Mouse (Mus musculus) adipocyte (in vitro differentiated cells): ENCODE results near the gene Taf3.
A peak's percentile ranks its signal among the peaks of the same experiment; 100 is the strongest.

Experiments
- DNase-seq: peaks from one replicate; pipeline ENCODE4 v3.0.0-alpha.2; 2016; ENCODE audit warnings: low spot score

Gene Taf3

DNA sequence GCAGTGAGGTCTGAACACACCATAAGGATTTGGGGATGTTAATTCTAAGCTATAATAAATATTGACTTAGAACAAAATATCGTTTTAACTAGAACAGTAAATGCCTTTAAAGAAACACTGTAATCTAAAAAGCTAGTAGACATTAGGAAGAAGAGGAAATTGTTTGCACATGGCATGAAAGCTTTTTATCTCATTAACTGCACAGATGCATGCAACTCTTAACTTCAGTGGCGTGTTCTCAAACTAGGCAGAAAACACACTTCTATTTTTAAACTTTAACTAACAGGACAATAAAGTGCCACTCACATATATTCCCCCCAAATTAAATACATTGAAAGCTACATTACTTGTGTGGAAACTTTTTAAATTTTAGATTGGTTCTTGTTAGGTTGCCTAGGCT lies 91.8 kb downstream of the Taf3 start:
- no peak for DNase-seq

GRCm38 (mm10) chr2:9955576-9956535 lies 92.5 kb downstream of the Taf3 start:
- DNase-seq, result peak; percentile 10

- DNase-seq, result no peak
These were observed 101.7 kb downstream of the Taf3 start for GRCm38 (mm10) chr2:9946739-9947138.

DNA sequence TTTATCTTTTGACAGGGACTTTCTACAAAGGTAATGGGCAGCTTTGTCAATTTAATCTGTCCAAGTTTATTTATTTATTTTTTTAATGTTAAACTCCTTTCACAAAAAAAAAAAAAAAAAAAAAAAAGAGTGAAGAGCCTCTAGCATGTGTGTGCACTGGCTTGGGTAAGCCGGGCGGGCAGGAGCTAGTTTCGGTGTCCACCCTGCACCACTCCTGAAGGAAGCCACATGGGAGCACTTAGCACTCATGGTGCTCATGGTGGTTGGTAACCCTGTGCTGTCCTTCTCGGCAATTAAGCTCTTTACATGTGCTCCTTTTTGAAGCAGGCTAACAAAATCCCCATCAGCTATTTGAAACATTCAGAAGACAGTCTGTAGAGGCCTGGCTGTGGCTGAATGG lies 102.8 kb downstream of the Taf3 start:
- no peak for DNase-seq

GRCm38 (mm10) chr2:9943011-9943410 lies 105.4 kb downstream of the Taf3 start:
- DNase-seq, result no peak

DNA sequence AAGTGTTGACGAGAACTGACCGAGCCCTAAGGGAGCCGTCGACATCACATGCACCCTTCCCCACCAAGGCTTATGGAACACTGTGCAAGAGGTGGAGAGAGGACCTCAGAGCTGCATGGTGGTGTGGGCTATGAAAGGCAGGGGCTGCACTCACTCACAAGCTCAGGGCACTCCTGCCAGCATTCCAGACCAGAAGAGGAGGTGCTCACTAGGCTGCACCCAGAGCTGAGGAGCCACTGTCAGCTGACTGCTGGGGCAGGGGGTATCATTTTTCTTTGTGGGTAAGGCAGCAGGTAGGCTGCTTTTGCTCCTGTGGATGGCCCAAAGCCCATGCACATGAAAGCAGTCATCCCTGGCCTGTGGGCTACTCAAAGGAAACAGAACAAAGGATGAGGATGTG lies 109.1 kb downstream of the Taf3 start:
- DNase-seq, result no peak

- no peak for DNase-seq
These were observed 112.4 kb downstream of the Taf3 start for GRCm38 (mm10) chr2:9935965-9936364.

DNA sequence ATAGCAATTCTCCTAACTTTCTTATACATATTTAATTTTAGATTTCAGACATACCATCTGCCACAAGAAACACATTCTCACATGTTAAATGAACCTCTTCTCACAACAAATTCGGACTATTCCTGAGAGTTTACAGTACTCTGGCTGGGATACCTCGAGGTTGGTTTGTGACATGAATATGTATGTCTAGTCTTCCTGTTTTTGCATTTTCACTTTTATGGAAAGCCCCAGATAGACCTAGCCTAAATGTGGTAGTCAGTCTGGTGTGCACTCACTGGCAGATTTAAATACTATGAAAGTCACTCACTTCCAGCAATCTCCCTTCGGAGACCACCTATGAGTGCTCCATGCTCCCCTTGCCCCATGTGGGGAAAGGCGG lies 121.5 kb downstream of the Taf3 start:
- DNase-seq, result no peak

GRCm38 (mm10) chr2:9926194-9926904 lies 122.0 kb downstream of the Taf3 start:
- DNase-seq, result no peak

DNA sequence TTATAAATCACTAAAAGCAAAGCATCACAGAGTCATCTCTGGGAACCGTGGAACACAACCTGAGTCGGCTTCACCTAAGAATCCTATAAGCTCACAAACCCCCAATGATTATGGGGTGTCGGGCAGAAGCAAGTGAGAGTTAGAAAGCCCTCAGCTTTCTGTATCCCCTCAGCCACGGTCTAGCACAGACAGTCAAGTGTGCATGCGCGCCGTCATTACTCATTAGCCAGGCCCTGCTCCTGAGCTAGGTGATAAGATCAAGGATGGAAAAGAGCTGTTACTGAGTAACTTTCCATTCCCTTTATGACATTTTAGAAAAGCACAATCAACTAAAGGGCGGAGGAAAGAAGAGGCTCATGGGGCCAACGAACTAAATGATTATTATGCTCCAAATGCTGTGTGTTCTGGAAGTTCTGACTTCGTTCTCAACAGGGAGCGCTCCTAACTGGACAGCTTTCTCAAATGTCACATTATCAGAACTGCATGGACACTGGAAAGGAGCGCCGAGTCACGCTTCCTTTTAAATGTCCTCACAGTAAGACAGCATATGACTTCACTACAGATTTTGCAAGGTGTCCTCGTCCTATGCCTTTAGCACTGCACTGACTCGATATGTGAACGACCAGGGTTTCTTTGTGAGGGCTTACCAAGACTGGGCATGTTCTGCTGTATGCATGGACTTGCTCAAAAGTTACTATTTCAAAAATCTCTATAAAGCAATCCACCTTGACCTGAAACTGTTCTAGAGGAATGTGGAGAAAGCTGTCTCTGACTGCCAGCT lies 129.5 kb downstream of the Taf3 start:
- DNase-seq, result no peak

DNA sequence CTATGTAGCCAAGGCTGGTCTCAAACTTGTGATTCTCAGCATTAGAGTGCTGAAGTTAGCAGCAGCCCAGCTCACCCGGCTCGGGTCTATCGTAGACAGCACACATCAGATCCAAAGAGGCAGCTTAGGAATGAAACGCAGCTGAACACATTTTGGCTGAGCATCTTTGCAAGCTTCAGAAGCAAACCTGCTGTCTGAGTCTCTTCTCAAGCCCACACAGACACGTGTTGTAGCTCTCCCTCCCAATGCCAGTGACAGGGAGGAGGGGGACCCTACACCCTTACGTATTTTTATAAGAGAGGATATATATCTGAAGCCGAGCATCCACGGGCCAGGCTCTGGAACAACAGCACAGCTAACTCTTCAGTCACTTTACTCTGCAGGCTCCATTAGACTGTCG lies 130.8 kb downstream of the Taf3 start:
- no peak for DNase-seq

DNA sequence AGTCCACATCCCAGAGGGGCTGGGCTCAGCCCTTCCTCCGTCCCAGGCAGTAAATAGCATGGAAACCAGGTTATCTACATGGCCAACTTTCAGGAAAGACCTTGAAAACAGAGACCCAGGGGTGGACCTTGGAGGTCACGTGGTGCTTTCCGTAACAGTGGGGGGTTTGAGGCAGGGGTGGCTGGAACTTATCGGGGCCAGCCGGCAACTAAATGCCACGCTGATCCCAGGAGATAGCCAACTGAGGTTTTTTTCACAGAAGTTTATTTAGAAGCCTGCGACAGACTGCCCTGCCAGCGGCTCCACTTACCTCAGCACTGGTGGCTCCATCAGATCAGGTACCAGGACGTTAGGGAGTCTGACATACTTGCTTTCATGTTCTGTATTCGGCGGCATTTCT lies 142.4 kb downstream of the Taf3 start:
- DNase-seq, result no peak

DNA sequence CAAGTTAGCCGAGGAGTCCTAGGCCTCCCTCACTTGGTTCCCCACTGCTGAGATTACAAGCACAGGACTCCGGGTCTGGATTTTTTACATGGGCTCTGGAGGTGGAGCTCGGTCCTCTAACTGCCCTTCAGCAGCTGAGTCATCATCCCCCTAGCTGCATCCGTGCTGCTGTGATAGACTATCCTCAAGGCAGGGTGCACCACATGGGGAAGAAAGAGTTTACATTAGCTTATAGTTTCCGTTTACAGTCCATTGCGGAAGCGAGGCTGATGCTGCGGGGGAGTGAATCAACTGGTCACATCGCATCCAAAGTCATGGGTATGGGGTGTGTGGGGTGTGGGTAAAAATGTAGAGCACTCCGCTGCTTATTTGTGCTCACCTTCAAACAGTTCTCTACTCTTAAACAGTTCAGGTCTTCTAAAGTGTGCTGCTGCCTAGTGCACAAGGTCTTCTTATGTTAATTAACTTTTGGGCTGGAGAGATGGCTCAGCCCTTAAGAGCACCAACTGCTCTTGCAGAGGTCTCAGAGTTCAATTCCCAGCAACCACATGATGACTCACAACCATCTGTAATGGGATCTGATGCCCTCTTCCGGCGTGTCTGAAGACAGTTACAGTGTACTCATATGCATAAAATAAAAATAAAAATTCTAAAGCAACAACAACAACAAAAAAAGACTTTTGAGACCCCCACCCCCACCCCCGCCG lies 144.4 kb downstream of the Taf3 start:
- DNase-seq, result no peak

- no peak for DNase-seq
These were observed 150.6 kb downstream of the Taf3 start for GRCm38 (mm10) chr2:9897846-9898245.

GRCm38 (mm10) chr2:9896097-9896770 lies 152.2 kb downstream of the Taf3 start:
- DNase-seq, result no peak

- no peak for DNase-seq
These were observed 153.4 kb downstream of the Taf3 start for GRCm38 (mm10) chr2:9894836-9895593.

DNA sequence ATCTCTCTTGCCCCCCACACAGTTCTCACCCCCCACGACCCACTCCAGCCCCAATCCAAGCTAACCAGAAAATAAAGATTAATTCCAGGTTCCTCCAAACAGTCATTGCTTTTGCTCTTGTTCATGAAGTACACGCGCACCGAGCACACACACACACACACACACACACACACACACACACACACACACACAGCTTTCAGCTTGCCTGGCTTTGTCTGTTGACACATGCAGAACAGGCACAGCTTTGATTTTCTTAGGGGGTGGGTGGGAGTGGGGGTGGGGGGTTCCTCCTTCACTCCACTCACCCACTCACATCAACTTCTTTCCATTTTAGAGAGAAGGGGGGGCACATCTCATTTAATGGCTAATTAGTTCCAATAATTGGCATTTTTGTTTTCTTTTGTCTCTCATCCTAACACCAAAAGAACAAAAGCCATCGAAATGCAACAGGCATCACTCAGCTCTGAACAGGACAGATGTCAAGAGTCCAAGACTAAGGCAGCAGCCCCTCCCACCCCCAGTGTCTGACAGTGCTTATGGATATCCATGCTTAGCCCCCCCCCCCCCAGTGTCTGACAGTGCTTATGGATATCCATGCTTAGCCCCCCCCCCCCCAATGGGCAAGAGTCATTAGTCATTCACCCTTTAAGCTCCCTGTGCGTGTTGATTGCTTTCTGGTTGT lies 155.0 kb downstream of the Taf3 start:
- no peak for DNase-seq

- DNase-seq, result no peak
These were observed 155.9 kb downstream of the Taf3 start for GRCm38 (mm10) chr2:9892541-9892940.

GRCm38 (mm10) chr2:9890906-9891305 lies 157.5 kb downstream of the Taf3 start:
- no peak for DNase-seq

GRCm38 (mm10) chr2:9890251-9890650 lies 158.1 kb downstream of the Taf3 start:
- no peak for DNase-seq
